Mouse (Mus musculus) cerebellum, adult 2 months (tissue): ENCODE measurements at regions not wholly inside any gene's neighbourhood (a gene's known extent, or its start where the extent isn't known, plus 50 kb on each side); places are given as distances from the start of the nearest gene placed in this dataset.

Experiments
- CTCF ChIP-seq: fragments of 200-500 bp; IDR thresholded peaks from 2 replicates; pipeline ENCODE4 v1.5.1; 2011; ENCODE audit warnings: low read depth, mild to moderate bottlenecking, control low read depth, low read length, moderate library complexity, borderline replicate concordance; ENCODE audit not compliant: insufficient read depth
- POLR2A ChIP-seq: fragments of 200-500 bp; IDR thresholded peaks from 2 replicates; pipeline ENCODE4 v1.6.1; 2011; ENCODE audit warnings: low read length, control low read depth, borderline replicate concordance; ENCODE audit not compliant: insufficient read depth

DNA sequence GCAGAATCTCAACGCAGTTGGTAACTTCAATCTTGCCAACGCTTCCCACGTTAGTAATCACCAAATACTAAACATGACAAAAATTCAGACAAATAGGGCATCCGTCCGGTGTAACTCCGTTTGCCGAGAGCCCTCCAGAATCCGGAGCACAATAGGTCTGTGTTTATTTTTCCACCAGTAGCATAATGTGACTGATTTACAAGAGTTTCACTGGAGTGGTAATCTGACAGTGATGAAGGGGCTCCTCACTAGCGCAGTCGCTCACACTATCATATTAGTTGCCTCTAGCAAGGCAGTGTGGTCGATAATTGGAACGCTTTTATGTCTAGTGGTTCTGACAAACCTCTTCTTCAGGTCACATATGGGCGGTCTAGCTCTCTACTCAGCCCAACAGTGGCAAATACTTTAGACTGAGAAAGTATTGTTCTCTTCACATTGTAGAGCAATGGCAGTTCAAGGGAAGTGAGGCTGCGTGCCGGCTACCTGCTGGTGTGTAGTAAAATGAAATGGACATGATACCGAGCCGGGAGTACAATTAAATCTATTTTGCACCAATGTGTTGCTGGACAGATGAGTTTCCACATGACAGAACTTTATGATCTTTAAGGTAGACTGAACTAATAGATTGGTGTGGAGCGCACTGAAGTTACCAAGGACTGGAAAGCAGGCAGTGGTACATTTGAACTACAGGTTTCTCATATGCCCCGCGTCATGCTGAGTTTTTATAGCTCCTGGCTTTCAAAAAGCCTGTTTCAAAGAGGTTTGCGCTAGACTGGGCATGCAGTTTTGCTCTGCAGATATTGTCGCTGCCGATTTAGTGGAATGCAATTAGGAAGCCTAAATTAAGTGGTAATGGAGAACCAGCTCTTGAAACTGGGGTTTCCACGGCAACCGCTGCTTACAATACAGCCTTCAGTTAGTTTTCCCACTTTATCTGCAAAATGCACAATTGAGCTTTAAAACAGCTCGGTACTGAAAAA is 155.7 kb upstream of the Pou3f3 start:
- TF ChIP-seq POLR2A (no peak), CTCF (no peak)
